Mouse (Mus musculus) forebrain, embryonic 11.5 days (tissue): ENCODE results near the gene Rnf169. TPM values are rescaled to one million over a fixed set of nuclear protein-coding genes. Genes with fewer than 3 reads are reported as not detected.

Source experiments
- ATAC-seq: fragments of 200-750 bp; cut with Nextera tagmentation; replicated peaks from 2 replicates; pipeline ENCODE4 v1.8.0; 2017; ENCODE audit warnings: moderate TSS enrichment; ENCODE audit not compliant: low FRiP score
- DNase-seq: peaks from one replicate; pipeline ENCODE4 v3.0.0-alpha.2; 2017; ENCODE audit warnings: low spot score
- H3K27ac ChIP-seq: fragments of 300-500 bp; sonication (generic); 2 replicates; pipeline ENCODE4 v1.5.1; 2014; ENCODE audit warnings: low read depth, low read length
- H3K27me3 ChIP-seq: fragments of 300-500 bp; sonication (generic); 2 replicates; pipeline ENCODE4 v1.6.1; 2014; ENCODE audit warnings: mild to moderate bottlenecking, low read length, mixed read lengths; ENCODE audit not compliant: control insufficient read depth, insufficient read depth
- H3K36me3 ChIP-seq: fragments of 300-500 bp; sonication (generic); 2 replicates; pipeline ENCODE4 v1.6.1; 2014; ENCODE audit warnings: mild to moderate bottlenecking, low read length, moderate library complexity, mixed read lengths; ENCODE audit not compliant: control insufficient read depth, insufficient read depth
- H3K4me1 ChIP-seq: fragments of 300-500 bp; sonication (generic); replicated peaks from 2 replicates; pipeline ENCODE4 v1.6.1; 2014; ENCODE audit warnings: low read length, mixed read lengths; ENCODE audit not compliant: control insufficient read depth, insufficient read depth
- H3K4me2 ChIP-seq: fragments of 300-500 bp; sonication (generic); 2 replicates; pipeline ENCODE4 v1.6.1; 2014; ENCODE audit warnings: low read depth, mild to moderate bottlenecking, low read length, moderate library complexity, mixed read lengths; ENCODE audit not compliant: severe bottlenecking
- H3K4me3 ChIP-seq: fragments of 300-500 bp; sonication (generic); 2 replicates; pipeline ENCODE4 v1.5.1; 2014; ENCODE audit warnings: low read depth, low read length
- H3K9ac ChIP-seq: fragments of 300-500 bp; sonication (generic); 2 replicates; pipeline ENCODE4 v1.6.1; 2014; ENCODE audit warnings: low read length
- H3K9me3 ChIP-seq: fragments of 300-500 bp; sonication (generic); 2 replicates; pipeline ENCODE4 v1.6.1; 2016; ENCODE audit warnings: low read length, mixed read lengths; ENCODE audit not compliant: control insufficient read depth
- WGBS: fragments of 180-500 bp; shearing (Covaris S2); extraction: QIAGEN DNeasy Blood & Tissue Kit; methylation state at CpG from one replicate; pipeline ENCODE4 v1.1.7; 2014; 5-methylcytosine and 5-hydroxymethylcytosine counted together
- polyA plus RNA-seq: library from polyadenylated mRNA; unstranded; fragments of >200 nt; fragmentation: Nextera tagmentation; extraction: Ambion mirVana; gene quantifications from 2 replicates; pipeline ENCODE4 v1.2.1, GENCODE M21; 2014

Rnf169 gene
- polyA plus RNA-seq, 1 experiment from 2014 or later: 7.9 TPM

DNA sequence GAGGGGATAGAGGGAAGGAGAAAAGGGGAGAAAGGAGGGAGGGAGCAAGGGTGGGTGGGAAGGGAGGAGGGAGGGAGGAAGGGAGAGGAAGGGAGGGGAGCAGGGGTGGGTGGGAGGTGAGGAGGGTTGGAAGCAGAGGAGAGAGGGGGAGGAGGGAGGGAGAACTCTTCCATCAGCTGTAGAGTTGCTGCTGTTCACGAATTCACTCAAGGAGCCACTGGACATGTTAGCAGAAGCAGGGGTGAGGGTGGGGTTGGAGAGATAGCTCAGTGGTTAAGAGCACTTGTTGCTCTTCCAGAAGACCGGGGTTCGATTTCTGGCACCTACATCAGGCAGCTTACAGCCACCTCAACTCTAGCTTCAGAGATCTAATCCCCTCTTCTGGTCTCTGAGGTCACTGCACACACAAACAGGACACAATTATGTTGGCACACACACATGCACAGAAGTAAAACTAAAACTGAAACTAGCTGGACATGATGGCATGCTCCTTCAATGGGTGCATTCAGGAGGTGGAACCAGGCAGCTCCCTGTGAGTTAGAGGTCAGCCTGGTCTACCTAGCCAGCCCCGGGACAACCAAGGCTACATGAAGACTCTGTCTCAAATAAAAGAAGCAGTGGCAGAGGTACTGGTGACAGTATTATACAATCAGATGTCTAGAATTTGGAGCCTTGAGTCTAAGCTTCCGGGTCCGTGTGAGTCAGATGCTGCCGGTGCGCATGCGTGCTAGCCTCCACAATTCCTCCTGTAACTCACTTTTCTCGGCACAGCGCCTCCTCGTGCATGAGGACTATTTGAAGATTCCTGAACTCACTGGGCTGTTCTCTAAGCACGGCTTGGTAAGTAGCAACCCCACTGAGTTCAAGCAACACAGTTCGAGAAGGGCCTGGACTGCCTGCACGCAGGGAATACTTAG is 9.9 kb upstream of the Rnf169 start:
- ATAC-seq: no peak; the same call in 1 of the 2 replicates
- peak; percentile 70 for DNase-seq
- WGBS: 61% methylated on average over 15 of the region's 15 CpGs

GRCm38 (mm10) chr7:99988725-99989124 is 8.5 kb upstream of the Rnf169 start:
- WGBS: 10% methylated on average over 4 of the region's 4 CpGs
- no peak for ATAC-seq
- H3K9me3 ChIP-seq: no peaks in the 10 kb centered on the region

More for the DNA sequence above, 9.9 kb upstream of the Rnf169 start:
- H3K4me1 ChIP-seq: no peaks in the 10 kb centered on the region
- no peak overlapping the region for H3K27ac ChIP-seq
- no peaks in the 10 kb centered on the region for H3K9me3 ChIP-seq
- H3K4me3 ChIP-seq: no peak overlapping the region
- H3K27me3 ChIP-seq: no peaks in the 10 kb centered on the region
- H3K9ac ChIP-seq: no peak overlapping the region
- no peaks in the 10 kb centered on the region for H3K36me3 ChIP-seq
- no peak overlapping the region for H3K4me2 ChIP-seq

DNA sequence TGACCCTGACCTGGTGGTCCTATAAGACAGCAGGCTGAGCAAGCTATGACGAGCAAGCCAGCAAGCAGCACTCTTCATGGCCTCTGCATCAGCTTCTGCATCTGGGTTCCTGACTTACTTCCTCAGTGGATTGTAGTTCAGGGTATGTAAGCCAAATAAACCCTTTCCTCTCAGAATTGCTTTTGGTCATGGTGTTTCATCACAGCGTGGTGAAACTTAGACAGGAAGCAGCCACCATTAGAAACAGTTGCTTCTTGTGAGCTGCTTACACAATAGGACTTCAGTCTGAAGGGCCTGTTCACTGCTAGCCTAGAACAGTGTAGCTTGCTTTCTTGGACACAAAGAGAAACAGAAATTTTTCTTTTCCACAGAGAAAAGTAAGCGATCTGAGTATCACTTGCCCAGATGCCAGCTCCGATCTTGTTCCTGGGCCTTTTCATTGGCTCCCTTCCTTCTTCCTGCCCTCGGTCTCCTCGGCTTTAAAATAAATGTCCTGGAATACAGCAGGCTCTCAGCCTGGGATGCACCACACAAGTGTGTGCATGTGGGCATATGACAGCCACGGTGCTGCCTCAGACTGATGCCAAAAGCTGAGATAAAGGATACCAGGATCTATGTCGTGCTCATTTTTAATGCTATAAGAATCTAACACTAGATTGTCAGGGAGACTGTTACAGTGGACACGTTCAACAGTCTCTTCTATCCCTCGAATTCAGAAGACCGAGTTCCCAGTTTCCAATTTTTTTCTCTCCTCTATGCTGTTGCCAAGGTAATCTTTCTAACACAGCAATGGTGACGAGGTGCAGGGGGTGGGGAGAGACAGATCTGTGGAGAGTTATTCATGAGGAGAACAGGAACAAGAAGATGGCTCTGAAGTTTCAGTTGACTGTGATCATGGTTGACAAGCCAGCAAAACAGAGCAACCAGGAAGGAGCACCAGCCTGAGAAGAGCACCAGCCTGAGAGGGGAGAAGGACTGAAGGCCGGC is 2.3 kb upstream of the Rnf169 start:
- Histone ChIP-seq H3K9me3 (no peaks in the 10 kb centered on the region), H3K4me1 (peaks cover 7% of the 10 kb centered on the region; the same call in 1 of the 2 replicates), H3K36me3 (no peaks in the 10 kb centered on the region), H3K27me3 (no peaks in the 10 kb centered on the region; the same call in 1 of the 2 replicates), H3K27ac (no peak overlapping the region), H3K4me2 (no peak overlapping the region), H3K4me3 (no peak overlapping the region), H3K9ac (no peak overlapping the region)
- DNase-seq (no peak), ATAC-seq (no peak)
- WGBS: 83% methylated on average over 13 of the region's 13 CpGs

More at GRCm38 (mm10) chr7:99988725-99989124, 8.5 kb upstream of the Rnf169 start:
- Histone ChIP-seq H3K4me1 (no peaks in the 10 kb centered on the region), H3K36me3 (no peaks in the 10 kb centered on the region), H3K4me3 (no peak overlapping the region), H3K27me3 (no peaks in the 10 kb centered on the region; the same call in 1 of the 2 replicates), H3K27ac (no peak overlapping the region), H3K9ac (no peak overlapping the region), H3K4me2 (no peak overlapping the region)
- DNase-seq: peak; percentile 87

GRCm38 (mm10) chr7:99981311-99981710 is 1.1 kb upstream of the Rnf169 start:
- DNase-seq (no peak), ATAC-seq (no peak)
- 7% methylated on average over 2 of the region's 2 CpGs for WGBS
- Histone ChIP-seq H3K4me2 (no peak overlapping the region), H3K27ac (no peak overlapping the region), H3K27me3 (no peaks in the 10 kb centered on the region; the same call in 1 of the 2 replicates), H3K36me3 (no peaks in the 10 kb centered on the region), H3K4me1 (peaks cover 7% of the 10 kb centered on the region; the same call in 1 of the 2 replicates), H3K9ac (no peak overlapping the region), H3K9me3 (no peaks in the 10 kb centered on the region), H3K4me3 (no peak overlapping the region)

- WGBS: under 1% methylated on average over 46 of the region's 51 CpGs
- peak; percentile 83 for DNase-seq
- no peaks in the 10 kb centered on the region; the same call in 1 of the 2 replicates for H3K27me3 ChIP-seq
- H3K4me1 ChIP-seq: peaks cover 7% of the 10 kb centered on the region; the same call in 1 of the 2 replicates
- H3K4me3 ChIP-seq: peak overlapping the region; percentile 97
- H3K9ac ChIP-seq: peak overlapping the region; percentile 96
- H3K9me3 ChIP-seq: no peaks in the 10 kb centered on the region
- peak; percentile 86 for ATAC-seq
- H3K36me3 ChIP-seq: no peaks in the 10 kb centered on the region
- peak overlapping the region; percentile 67 for H3K4me2 ChIP-seq
- peak overlapping the region; percentile 92 for H3K27ac ChIP-seq
Observed at GRCm38 (mm10) chr7:99979546-99980131, 609 bp downstream of the Rnf169 start.

DNA sequence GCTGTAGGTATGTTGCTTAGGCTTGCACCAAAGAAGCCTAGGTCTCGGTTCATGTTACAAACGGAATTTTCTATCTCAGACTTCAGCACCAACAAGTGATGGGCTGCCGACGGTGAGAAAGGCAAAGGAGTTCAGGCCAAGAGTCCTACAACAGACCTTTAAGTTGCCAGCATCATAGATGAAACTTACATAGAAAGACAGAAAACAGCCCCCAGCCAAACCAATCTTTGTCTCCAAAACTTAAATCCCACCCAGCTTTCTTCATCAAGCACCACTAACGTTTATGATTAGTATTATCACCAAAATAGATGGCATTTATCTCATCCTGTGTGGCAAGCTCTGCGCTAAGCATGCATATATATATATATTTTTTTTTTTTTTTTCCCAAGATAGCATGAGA is 1.2 kb downstream of the Rnf169 start:
- Histone ChIP-seq H3K9ac (peak overlapping the region; percentile 96), H3K27ac (no peak overlapping the region), H3K9me3 (no peaks in the 10 kb centered on the region), H3K4me2 (peak overlapping the region; percentile 67), H3K27me3 (no peaks in the 10 kb centered on the region; the same call in 1 of the 2 replicates), H3K4me1 (peaks cover 7% of the 10 kb centered on the region; the same call in 1 of the 2 replicates), H3K4me3 (peak overlapping the region; percentile 97), H3K36me3 (no peaks in the 10 kb centered on the region)
- DNase-seq: no peak
- WGBS: 12% methylated on average over 6 of the region's 6 CpGs
- no peak for ATAC-seq

DNA sequence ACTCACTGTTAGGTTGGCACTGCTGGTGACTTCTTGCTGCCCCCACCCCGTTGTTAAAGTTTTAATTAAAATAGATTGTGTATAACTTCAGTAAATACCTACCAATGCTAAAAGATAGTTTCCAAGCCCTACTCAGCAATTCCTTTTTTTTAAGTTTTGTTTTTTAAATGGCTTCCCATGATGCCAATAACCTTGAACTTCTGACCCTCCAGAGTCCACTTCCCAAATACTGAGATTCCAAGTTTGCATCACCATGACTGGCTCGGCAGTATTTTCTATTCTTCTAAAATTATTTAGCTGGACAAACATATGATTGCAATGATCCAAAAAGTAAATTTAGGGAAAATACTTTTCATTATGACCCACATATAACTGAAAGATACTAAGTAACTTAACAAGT is 2.2 kb downstream of the Rnf169 start:
- no peak overlapping the region for H3K27ac ChIP-seq
- H3K36me3 ChIP-seq: no peaks in the 10 kb centered on the region
- no peak overlapping the region for H3K4me2 ChIP-seq
- no peaks in the 10 kb centered on the region for H3K9me3 ChIP-seq
- H3K27me3 ChIP-seq: no peaks in the 10 kb centered on the region
- 95% methylated on average over 2 of the region's 2 CpGs for WGBS
- DNase-seq (no peak), ATAC-seq (no peak)
- H3K9ac ChIP-seq: no peak overlapping the region
- H3K4me3 ChIP-seq: no peak overlapping the region
- H3K4me1 ChIP-seq: peaks cover 7% of the 10 kb centered on the region; the same call in 1 of the 2 replicates
